Mouse (Mus musculus) liver, adult (tissue): Measurements from ENCODE around the gene Lbx1.

Source experiments
- GATA4 ChIP-seq: IDR thresholded peaks from 2 replicates; pipeline ENCODE4 v1.6.1; 2014; ENCODE audit warnings: mild to moderate bottlenecking, low read length; ENCODE audit not compliant: insufficient replicate concordance

Gene Lbx1

GRCm38 (mm10) chr19:45237665-45238209 is 2.1 kb upstream of the Lbx1 start:
- TF ChIP-seq GATA4, result no peak

GRCm38 (mm10) chr19:45237099-45237498 is 1.5 kb upstream of the Lbx1 start:
- TF ChIP-seq GATA4, result no peak

GRCm38 (mm10) chr19:45236363-45236942 is 841 bp upstream of the Lbx1 start:
- TF ChIP-seq GATA4, result no peak

- no peak for TF ChIP-seq GATA4
Measured at GRCm38 (mm10) chr19:45235331-45235741, 276 bp downstream of the Lbx1 start.

GRCm38 (mm10) chr19:45234771-45235231 is 811 bp downstream of the Lbx1 start:
- TF ChIP-seq GATA4, result no peak

GRCm38 (mm10) chr19:45234191-45234770 is 1.3 kb downstream of the Lbx1 start:
- TF ChIP-seq GATA4, result no peak

GRCm38 (mm10) chr19:45233496-45234127 is 2.0 kb downstream of the Lbx1 start:
- TF ChIP-seq GATA4, result no peak

- TF ChIP-seq GATA4, result no peak
Measured at GRCm38 (mm10) chr19:45232443-45233410, 2.9 kb downstream of the Lbx1 start.

GRCm38 (mm10) chr19:45232036-45232410 is 3.6 kb downstream of the Lbx1 start:
- no peak for TF ChIP-seq GATA4

GRCm38 (mm10) chr19:45231383-45232035 is 4.1 kb downstream of the Lbx1 start:
- TF ChIP-seq GATA4, result no peak

GRCm38 (mm10) chr19:45230848-45231382 is 4.7 kb downstream of the Lbx1 start:
- TF ChIP-seq GATA4, result no peak

GRCm38 (mm10) chr19:45230201-45230611 is 5.4 kb downstream of the Lbx1 start:
- TF ChIP-seq GATA4, result no peak

GRCm38 (mm10) chr19:45229378-45230135 is 6.1 kb downstream of the Lbx1 start:
- no peak for TF ChIP-seq GATA4

- no peak for TF ChIP-seq GATA4
Measured at GRCm38 (mm10) chr19:45228781-45229180, 6.8 kb downstream of the Lbx1 start.

- no peak for TF ChIP-seq GATA4
Measured at GRCm38 (mm10) chr19:45228097-45228496, 7.5 kb downstream of the Lbx1 start.
